Mouse (Mus musculus) embryo, embryonic 11 days (tissue): Measurements from ENCODE around the gene Dgki.

Experiments
- DNase-seq: peaks from one replicate; pipeline ENCODE4 v3.0.0-alpha.2; 2015

Dgki gene

GRCm38 (mm10) chr6:36841701-36842100 is 458.3 kb downstream of the Dgki start:
- DNase-seq: peak; percentile 82

- no peak for DNase-seq
Observed at GRCm38 (mm10) chr6:36841174-36841573, 458.8 kb downstream of the Dgki start.

GRCm38 (mm10) chr6:36838747-36839146 is 461.2 kb downstream of the Dgki start:
- no peak for DNase-seq

- DNase-seq: no peak
Observed at GRCm38 (mm10) chr6:36835351-36835750, 464.6 kb downstream of the Dgki start.

- no peak for DNase-seq
Observed at GRCm38 (mm10) chr6:36834695-36835265, 465.2 kb downstream of the Dgki start.

GRCm38 (mm10) chr6:36832681-36833080 is 467.3 kb downstream of the Dgki start:
- no peak for DNase-seq

GRCm38 (mm10) chr6:36832207-36832606 is 467.8 kb downstream of the Dgki start:
- no peak for DNase-seq

- no peak for DNase-seq
Observed at GRCm38 (mm10) chr6:36830371-36830925, 469.5 kb downstream of the Dgki start.

GRCm38 (mm10) chr6:36819784-36820050 is 480.3 kb downstream of the Dgki start:
- no peak for DNase-seq

- peak; percentile 37 for DNase-seq
Observed at GRCm38 (mm10) chr6:36819019-36819783, 480.8 kb downstream of the Dgki start.

GRCm38 (mm10) chr6:36818281-36819018 is 481.5 kb downstream of the Dgki start:
- DNase-seq: no peak

- DNase-seq: no peak
Observed at GRCm38 (mm10) chr6:36816666-36817065, 483.3 kb downstream of the Dgki start.

GRCm38 (mm10) chr6:36815992-36816391 is 484.0 kb downstream of the Dgki start:
- no peak for DNase-seq

- DNase-seq: no peak
Observed at GRCm38 (mm10) chr6:36812666-36813515, 487.1 kb downstream of the Dgki start.

GRCm38 (mm10) chr6:36810448-36810847 is 489.5 kb downstream of the Dgki start:
- DNase-seq: peak; percentile 63

GRCm38 (mm10) chr6:36809747-36810285 is 490.2 kb downstream of the Dgki start, which contains the start of gene Ptn:
Gene Ptn (minus strand): TSS chr6:36810220.
- peak; percentile 85 for DNase-seq

- DNase-seq: peak; percentile 68
Observed at GRCm38 (mm10) chr6:36809311-36809726, 490.7 kb downstream of the Dgki start.

GRCm38 (mm10) chr6:36808306-36809058 is 491.5 kb downstream of the Dgki start:
- peak; percentile 45 for DNase-seq

- no peak for DNase-seq
Observed at GRCm38 (mm10) chr6:36806906-36807305, 493.1 kb downstream of the Dgki start.

GRCm38 (mm10) chr6:36800309-36800946 is 499.6 kb downstream of the Dgki start:
- no peak for DNase-seq

- no peak for DNase-seq
Observed at GRCm38 (mm10) chr6:36797066-36797655, 502.8 kb downstream of the Dgki start.
